Mouse (Mus musculus): Measurements from ENCODE around the gene Spag6. TPM values are rescaled to one million over a fixed set of nuclear protein-coding genes. Genes with fewer than 3 reads are reported as not detected.
A peak's percentile ranks its signal among the peaks of the same experiment; 100 is the strongest.

Gene Spag6
- polyA plus RNA-seq, 1 experiment = 108 TPM

DNA sequence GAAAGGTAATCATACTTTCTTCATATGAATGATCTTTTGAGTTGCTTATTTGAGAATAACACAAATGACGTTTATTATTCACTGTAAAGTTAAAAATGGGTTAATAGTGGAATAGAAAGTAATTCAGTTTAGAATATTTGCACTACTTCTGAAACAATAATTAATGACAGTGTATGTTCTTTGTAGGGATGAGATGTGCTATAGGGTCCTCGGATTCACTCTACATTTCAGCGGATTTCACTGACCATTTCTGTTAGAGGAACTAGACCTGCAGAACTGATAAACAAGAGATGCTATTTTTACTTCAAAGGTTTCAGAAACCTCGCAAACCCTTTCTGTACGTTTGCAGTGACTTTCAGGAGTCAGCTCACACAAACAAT is 351 bp upstream of the Spag6 start:
- H3K27ac ChIP-seq (ENCODE audit: control insufficient read depth, insufficient read depth, low read depth, low read length) = no peak overlapping the region; the same call in 1 of the 2 replicates
- no peaks in the 10 kb centered on the region for H3K36me3 ChIP-seq (ENCODE audit: control insufficient read depth, insufficient read depth, low read length)
- peak overlapping the region; percentile 91; the same call in 1 of the 2 replicates for H3K4me3 ChIP-seq (ENCODE audit: control insufficient read depth, low read depth, low read length)
- peaks cover 1% of the 10 kb centered on the region; the same call in 1 of the 2 replicates for H3K27me3 ChIP-seq (ENCODE audit: control insufficient read depth, insufficient read depth, low read length)
- TF ChIP-seq CTCF (IDR thresholded peaks at IDR 0.05; ENCODE audit: control insufficient read depth, insufficient read depth, insufficient replicate concordance, low read depth, low read length) = no peak
- TF ChIP-seq POLR2A (IDR thresholded peaks at IDR 0.05; ENCODE audit: control insufficient read depth, low read depth, low read length) = no peak
- peaks cover 15% of the 10 kb centered on the region for H3K4me1 ChIP-seq (ENCODE audit: control insufficient read depth, insufficient read depth, low read length)

DNA sequence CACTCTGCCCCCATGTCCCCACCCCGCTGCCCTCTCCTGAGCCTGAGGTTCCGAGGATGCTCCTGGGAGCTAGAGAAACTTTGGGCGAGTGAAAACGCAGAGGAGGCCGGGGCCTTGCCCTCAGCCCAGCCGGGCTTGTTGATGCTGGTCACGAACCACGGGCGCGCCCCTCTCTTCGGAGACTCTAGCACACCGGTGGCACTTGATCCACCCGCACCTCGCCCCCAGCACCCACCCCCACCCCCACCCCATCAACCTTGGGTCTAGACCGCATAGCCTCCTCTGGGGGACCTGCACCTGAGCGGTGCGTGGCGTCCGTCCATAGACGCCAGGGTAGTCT is 749 bp downstream of the Spag6 start:
- H3K36me3 ChIP-seq (ENCODE audit: control insufficient read depth, insufficient read depth, low read length) = no peaks in the 10 kb centered on the region
- H3K27me3 ChIP-seq (ENCODE audit: control insufficient read depth, insufficient read depth, low read length) = peaks cover 4% of the 10 kb centered on the region; the same call in 1 of the 2 replicates
- peak overlapping the region; percentile 91 for H3K4me3 ChIP-seq (ENCODE audit: control insufficient read depth, low read depth, low read length)
- H3K4me1 ChIP-seq (ENCODE audit: control insufficient read depth, insufficient read depth, low read length) = peaks cover 15% of the 10 kb centered on the region
- no peak overlapping the region for H3K27ac ChIP-seq (ENCODE audit: control insufficient read depth, insufficient read depth, low read depth, low read length)
- TF ChIP-seq CTCF (IDR thresholded peaks at IDR 0.05; ENCODE audit: control insufficient read depth, insufficient read depth, insufficient replicate concordance, low read depth, low read length) (no peak), POLR2A (IDR thresholded peaks at IDR 0.05; ENCODE audit: control insufficient read depth, low read depth, low read length) (0 out of 2 replicates have a peak, but pooled peaks have one; percentile 31)

- peaks cover 4% of the 10 kb centered on the region; the same call in 1 of the 2 replicates for H3K27me3 ChIP-seq (ENCODE audit: control insufficient read depth, insufficient read depth, low read length)
Measured at GRCm38 (mm10) chr2:18695163-18695562, 1.3 kb downstream of the Spag6 start.

DNA sequence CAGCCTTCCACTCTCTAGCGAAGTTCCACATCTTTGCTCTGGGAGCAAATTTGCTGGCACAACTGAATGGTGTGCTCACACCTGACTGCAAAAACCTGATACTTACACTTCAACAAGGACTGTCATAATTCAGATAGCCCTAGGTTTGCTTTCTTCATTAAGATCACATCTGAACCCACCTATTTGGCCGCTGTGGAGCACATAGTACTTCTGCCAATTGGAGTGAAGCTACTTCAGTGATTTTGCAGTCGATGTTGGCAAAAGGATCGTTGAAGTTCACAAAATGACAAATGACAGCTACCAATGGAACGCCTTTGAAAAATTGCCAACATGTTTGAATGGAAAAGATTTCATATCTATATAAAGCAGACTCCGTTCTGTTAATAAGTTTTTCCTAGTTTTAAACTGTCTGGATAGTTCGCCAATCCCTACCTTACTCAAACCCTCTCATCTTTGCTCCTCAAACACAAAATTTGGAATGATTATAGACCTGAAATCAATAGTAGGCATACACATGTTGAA is 1.9 kb downstream of the Spag6 start:
- TF ChIP-seq CTCF (IDR thresholded peaks at IDR 0.05; ENCODE audit: control insufficient read depth, insufficient read depth, insufficient replicate concordance, low read depth, low read length) (no peak), POLR2A (IDR thresholded peaks at IDR 0.05; ENCODE audit: control insufficient read depth, low read depth, low read length) (no peak)
- Histone ChIP-seq H3K4me3 (ENCODE audit: control insufficient read depth, low read depth, low read length) (peak overlapping the region; percentile 53; the same call in 1 of the 2 replicates), H3K4me1 (ENCODE audit: control insufficient read depth, insufficient read depth, low read length) (peaks cover 12% of the 10 kb centered on the region), H3K27ac (ENCODE audit: control insufficient read depth, insufficient read depth, low read depth, low read length) (no peak overlapping the region), H3K27me3 (ENCODE audit: control insufficient read depth, insufficient read depth, low read length) (peaks cover 4% of the 10 kb centered on the region; the same call in 1 of the 2 replicates), H3K36me3 (ENCODE audit: control insufficient read depth, insufficient read depth, low read length) (no peaks in the 10 kb centered on the region)

More at GRCm38 (mm10) chr2:18695163-18695562, 1.3 kb downstream of the Spag6 start:
- no peaks in the 10 kb centered on the region for H3K36me3 ChIP-seq (ENCODE audit: control insufficient read depth, insufficient read depth, low read length)
- TF ChIP-seq POLR2A (IDR thresholded peaks at IDR 0.05; ENCODE audit: control insufficient read depth, low read depth, low read length) = no peak
- TF ChIP-seq CTCF (IDR thresholded peaks at IDR 0.05; ENCODE audit: control insufficient read depth, insufficient read depth, insufficient replicate concordance, low read depth, low read length) = no peak
- H3K27ac ChIP-seq (ENCODE audit: control insufficient read depth, insufficient read depth, low read depth, low read length) = no peak overlapping the region
- H3K4me1 ChIP-seq (ENCODE audit: control insufficient read depth, insufficient read depth, low read length) = peaks cover 14% of the 10 kb centered on the region
- peak overlapping the region; percentile 53; the same call in 1 of the 2 replicates for H3K4me3 ChIP-seq (ENCODE audit: control insufficient read depth, low read depth, low read length)

DNA sequence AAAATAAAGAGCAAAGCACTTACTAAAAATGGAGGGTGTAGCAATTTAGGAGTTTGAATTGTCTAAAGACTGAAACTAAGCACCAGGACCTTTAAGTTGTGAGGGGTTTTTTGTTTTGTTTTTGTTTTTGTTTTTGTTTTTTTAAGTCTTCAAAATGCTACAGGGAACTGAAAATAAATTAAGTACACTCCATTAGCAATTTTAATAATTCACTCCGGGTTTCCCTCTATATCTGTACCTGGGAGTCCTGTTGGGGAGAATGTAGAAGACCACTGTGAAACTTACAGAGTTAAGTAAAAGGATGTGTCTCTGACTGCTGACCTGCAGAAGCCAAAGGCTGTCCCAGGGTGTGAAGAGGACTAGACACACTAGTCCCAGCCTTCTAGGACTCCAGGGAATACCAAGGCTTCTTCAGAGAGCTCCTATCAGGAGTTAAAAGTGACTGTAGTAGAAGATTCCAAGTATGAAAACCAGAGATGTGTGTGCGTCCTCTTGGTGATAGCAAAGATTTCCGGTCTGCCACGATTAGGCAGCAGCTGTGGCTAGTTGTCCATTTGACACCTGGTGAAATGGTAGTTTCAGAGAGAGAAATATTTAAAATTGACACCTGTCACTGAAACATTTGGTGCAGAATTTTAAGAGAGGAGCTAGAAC is 3.9 kb downstream of the Spag6 start:
- Histone ChIP-seq H3K4me3 (ENCODE audit: control insufficient read depth, low read depth, low read length) (peak overlapping the region; percentile 63), H3K27me3 (ENCODE audit: control insufficient read depth, insufficient read depth, low read length) (peaks cover 4% of the 10 kb centered on the region; the same call in 1 of the 2 replicates), H3K27ac (ENCODE audit: control insufficient read depth, insufficient read depth, low read depth, low read length) (no peak overlapping the region), H3K4me1 (ENCODE audit: control insufficient read depth, insufficient read depth, low read length) (peaks cover 12% of the 10 kb centered on the region), H3K36me3 (ENCODE audit: control insufficient read depth, insufficient read depth, low read length) (no peaks in the 10 kb centered on the region)
- TF ChIP-seq POLR2A (IDR thresholded peaks at IDR 0.05; ENCODE audit: control insufficient read depth, low read depth, low read length) (no peak), CTCF (IDR thresholded peaks at IDR 0.05; ENCODE audit: control insufficient read depth, insufficient read depth, insufficient replicate concordance, low read depth, low read length) (no peak)

DNA sequence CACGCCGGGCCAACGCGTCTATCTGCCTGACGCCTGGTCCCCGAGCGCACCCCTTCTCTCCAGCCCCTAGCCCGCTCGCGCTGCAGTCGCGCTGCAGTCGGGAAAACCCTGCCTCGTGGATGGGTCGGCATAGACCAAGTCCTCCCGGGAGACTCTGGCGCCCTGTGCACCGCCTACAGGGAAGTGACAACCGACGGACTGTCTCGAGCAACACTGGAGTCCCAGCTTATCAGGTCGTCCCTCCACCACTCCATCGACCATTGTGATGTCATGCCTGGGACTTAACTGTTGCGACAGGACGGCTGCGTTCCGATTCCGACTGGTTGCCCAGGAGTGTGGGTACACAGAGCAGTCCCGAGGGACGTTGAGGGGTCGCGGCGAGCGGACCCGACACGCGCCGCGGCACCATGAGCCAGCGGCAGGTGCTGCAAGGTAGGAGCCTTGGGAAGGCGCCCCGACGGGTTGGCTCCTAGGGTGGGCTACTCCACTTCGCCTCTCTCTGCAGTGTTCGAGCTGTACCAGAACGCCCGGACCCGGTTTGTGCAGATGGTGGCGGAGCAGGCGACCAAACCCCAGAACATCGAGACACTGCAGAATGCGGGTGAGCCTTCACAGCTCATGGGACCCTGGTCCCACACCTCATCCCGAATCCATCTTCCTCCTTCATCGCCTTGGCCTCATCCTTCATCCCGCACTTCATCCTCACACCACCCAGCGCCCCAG is 5.0 kb downstream of the Spag6 start:
- Histone ChIP-seq H3K36me3 (ENCODE audit: control insufficient read depth, insufficient read depth, low read length) (no peaks in the 10 kb centered on the region), H3K27me3 (ENCODE audit: control insufficient read depth, insufficient read depth, low read length) (peaks cover 4% of the 10 kb centered on the region; the same call in 1 of the 2 replicates), H3K4me3 (ENCODE audit: control insufficient read depth, low read depth, low read length) (peak overlapping the region; percentile 89), H3K27ac (ENCODE audit: control insufficient read depth, insufficient read depth, low read depth, low read length) (peak overlapping the region; percentile 80; the same call in 1 of the 2 replicates), H3K4me1 (ENCODE audit: control insufficient read depth, insufficient read depth, low read length) (peaks cover 12% of the 10 kb centered on the region)
- TF ChIP-seq POLR2A (IDR thresholded peaks at IDR 0.05; ENCODE audit: control insufficient read depth, low read depth, low read length) = peak; percentile 96; the same call in 1 of the 2 replicates
- peak; percentile 28; the same call in 1 of the 2 replicates for TF ChIP-seq CTCF (IDR thresholded peaks at IDR 0.05; ENCODE audit: control insufficient read depth, insufficient read depth, insufficient replicate concordance, low read depth, low read length)

Measured in testis, adult 2 months (tissue).